Mouse (Mus musculus): ENCODE measurements around the gene Prmt9.
A peak's percentile ranks its signal among the peaks of the same experiment; 100 is the strongest.

The Prmt9 gene

DNA sequence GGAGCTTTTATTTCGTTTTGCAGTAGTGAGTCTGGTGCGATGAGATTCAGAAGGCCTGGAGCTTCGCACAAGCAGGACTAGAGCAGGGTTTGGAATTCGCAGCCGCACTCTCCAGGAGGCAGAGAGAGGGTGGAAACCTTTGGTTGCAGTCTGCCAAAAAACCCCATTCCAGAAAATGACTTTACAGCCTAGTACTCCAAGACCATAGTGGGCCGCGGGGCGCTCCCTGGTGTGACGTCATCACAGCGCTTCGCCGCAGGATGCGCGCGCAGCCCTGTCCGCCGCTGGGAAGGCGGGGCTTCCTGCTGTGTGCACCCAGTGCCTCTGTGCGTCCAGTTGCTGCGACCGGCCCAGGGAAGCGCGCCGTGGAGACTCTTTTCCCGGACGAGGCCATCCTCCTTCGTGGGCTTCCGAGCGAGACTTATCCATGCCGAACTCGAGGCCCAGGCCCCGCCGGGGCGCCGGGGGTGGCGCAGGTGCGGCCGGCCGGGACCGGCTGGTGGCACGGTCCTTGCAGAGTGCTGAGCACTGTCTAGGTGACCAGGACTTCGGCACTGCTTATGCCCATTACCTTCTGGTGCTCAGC lies at the start of gene Prmt9:
Prmt9 (plus strand) TSS at position 277 of the 586 bp plus-strand sequence.
- Histone ChIP-seq H3K4me3 (replicated peaks; ENCODE audit: low read length) (peak within 1 kb of the TSS; percentile 94), H3K4me1 (replicated peaks; ENCODE audit: low read depth, low read length) (peaks cover 16% of the 10 kb centered on the region), H3K36me3 (ENCODE audit: insufficient read depth, low read length) (peaks cover 33% of the 10 kb centered on the region), H3K9me3 (ENCODE audit: low read length) (no peaks in the 10 kb centered on the region), H3K27me3 (ENCODE audit: insufficient read depth, low read length) (no peaks in the 10 kb centered on the region)
- no peak for TF ChIP-seq POU5F1 (IDR thresholded peaks at IDR 0.05; ENCODE audit: borderline replicate concordance, low read length)
- TF ChIP-seq NANOG (IDR thresholded peaks at IDR 0.05; ENCODE audit: borderline replicate concordance, low read length) = no peak
- no peak for TF ChIP-seq CTCF (conservative IDR thresholded peaks at IDR 0.05; ENCODE audit: low read length)

DNA sequence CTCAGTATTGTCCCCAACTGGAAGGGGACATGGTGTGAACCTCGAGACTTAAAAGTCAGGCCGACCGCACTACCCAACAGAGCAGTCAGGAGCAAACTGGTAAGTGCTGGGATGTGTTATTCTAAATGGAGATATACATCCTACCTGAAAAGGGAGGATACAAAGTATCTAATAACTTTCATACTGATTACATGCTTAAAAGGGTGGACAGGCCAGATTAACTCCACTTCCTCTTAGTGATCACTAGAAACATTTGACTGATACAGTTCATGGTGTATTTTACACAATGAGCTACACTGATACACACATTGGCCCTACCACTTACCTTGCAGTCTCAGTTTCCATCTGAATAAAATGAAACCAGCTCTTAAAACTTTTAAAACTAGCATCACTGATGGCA lies 48.9 kb upstream of the Prmt9 start:
- H3K4me3 ChIP-seq (replicated peaks; ENCODE audit: low read length) = no peak overlapping the region
- H3K27me3 ChIP-seq (ENCODE audit: insufficient read depth, low read length) = no peaks in the 10 kb centered on the region
- H3K36me3 ChIP-seq (ENCODE audit: insufficient read depth, low read length) = no peaks in the 10 kb centered on the region
- H3K4me1 ChIP-seq (replicated peaks; ENCODE audit: low read depth, low read length) = peaks cover 13% of the 10 kb centered on the region
- H3K9me3 ChIP-seq (ENCODE audit: low read length) = no peaks in the 10 kb centered on the region
- no peak for TF ChIP-seq POU5F1 (IDR thresholded peaks at IDR 0.05; ENCODE audit: borderline replicate concordance, low read length)
- no peak for TF ChIP-seq CTCF (conservative IDR thresholded peaks at IDR 0.05; ENCODE audit: low read length)
- no peak for TF ChIP-seq NANOG (IDR thresholded peaks at IDR 0.05; ENCODE audit: borderline replicate concordance, low read length)

DNA sequence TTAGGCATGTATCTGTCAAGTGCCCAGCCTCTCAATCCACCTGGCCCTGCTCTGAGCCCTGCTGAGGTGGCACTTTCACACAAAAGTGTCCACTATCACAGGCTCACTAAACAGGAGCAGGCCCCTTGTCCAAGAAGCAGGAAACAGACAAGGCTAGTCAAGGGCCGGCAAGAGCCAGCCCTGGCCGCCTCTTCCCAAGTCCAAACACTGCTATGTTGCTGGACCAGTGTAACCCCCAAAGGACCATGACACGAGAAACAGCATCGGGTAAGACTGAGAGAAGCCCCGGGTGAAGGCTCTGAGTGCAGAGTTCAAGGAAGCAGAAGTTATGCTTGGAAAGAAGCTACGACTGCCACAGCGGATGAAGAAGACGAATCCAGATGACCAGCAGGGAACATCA lies 48.1 kb upstream of the Prmt9 start:
- Histone ChIP-seq H3K9me3 (ENCODE audit: low read length) (no peaks in the 10 kb centered on the region), H3K36me3 (ENCODE audit: insufficient read depth, low read length) (no peaks in the 10 kb centered on the region), H3K4me1 (replicated peaks; ENCODE audit: low read depth, low read length) (peaks cover 11% of the 10 kb centered on the region), H3K27me3 (ENCODE audit: insufficient read depth, low read length) (no peaks in the 10 kb centered on the region), H3K4me3 (replicated peaks; ENCODE audit: low read length) (no peak overlapping the region)
- no peak for TF ChIP-seq NANOG (IDR thresholded peaks at IDR 0.05; ENCODE audit: borderline replicate concordance, low read length)
- TF ChIP-seq CTCF (conservative IDR thresholded peaks at IDR 0.05; ENCODE audit: low read length) = no peak
- TF ChIP-seq POU5F1 (IDR thresholded peaks at IDR 0.05; ENCODE audit: borderline replicate concordance, low read length) = no peak

DNA sequence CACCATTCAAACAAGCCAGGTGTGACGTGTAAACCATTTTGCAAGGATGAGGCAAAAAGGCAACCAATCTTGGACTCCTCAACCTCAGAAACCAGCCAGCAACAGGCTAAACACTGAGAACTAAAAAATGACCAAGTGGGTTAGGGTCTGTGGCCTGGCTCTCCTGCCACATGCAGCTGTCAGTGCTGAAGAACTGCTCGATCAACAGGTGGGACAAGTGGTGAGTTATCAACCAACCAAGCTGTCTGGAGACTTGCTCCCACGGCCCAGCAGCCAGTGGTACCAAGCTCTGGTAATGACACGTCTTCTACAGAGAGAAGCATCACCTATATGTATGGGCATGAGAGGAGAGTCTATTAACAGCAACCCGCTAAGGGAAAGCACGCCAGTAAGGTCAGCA lies 46.6 kb upstream of the Prmt9 start:
- Histone ChIP-seq H3K36me3 (ENCODE audit: insufficient read depth, low read length) (no peaks in the 10 kb centered on the region), H3K4me3 (replicated peaks; ENCODE audit: low read length) (no peak overlapping the region), H3K4me1 (replicated peaks; ENCODE audit: low read depth, low read length) (peaks cover 6% of the 10 kb centered on the region), H3K9me3 (ENCODE audit: low read length) (no peaks in the 10 kb centered on the region), H3K27me3 (ENCODE audit: insufficient read depth, low read length) (no peaks in the 10 kb centered on the region)
- TF ChIP-seq CTCF (conservative IDR thresholded peaks at IDR 0.05; ENCODE audit: low read length) (no peak), POU5F1 (IDR thresholded peaks at IDR 0.05; ENCODE audit: borderline replicate concordance, low read length) (no peak), NANOG (IDR thresholded peaks at IDR 0.05; ENCODE audit: borderline replicate concordance, low read length) (no peak)

DNA sequence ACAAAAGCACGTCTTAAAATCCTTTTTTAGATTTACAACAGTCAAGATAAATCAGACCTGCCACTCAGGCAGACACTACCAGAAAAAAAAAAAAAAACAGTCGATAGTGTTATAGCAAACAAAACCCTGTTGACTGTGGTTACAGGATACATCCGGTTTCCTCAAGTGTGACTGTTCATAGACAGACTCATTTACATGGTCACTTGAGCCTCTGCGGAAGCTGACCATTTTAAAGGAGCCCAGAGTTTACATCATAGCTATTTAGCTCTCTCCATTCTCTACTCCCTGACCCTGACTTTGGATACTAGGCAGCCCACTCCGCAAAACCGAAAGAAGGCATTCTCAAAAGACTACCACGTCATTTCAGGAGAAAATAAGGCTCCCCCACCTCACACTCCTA lies 42.7 kb upstream of the Prmt9 start:
- H3K4me3 ChIP-seq (replicated peaks; ENCODE audit: low read length) = no peak overlapping the region
- no peaks in the 10 kb centered on the region for H3K9me3 ChIP-seq (ENCODE audit: low read length)
- no peaks in the 10 kb centered on the region for H3K27me3 ChIP-seq (ENCODE audit: insufficient read depth, low read length)
- H3K36me3 ChIP-seq (ENCODE audit: insufficient read depth, low read length) = no peaks in the 10 kb centered on the region
- TF ChIP-seq POU5F1 (IDR thresholded peaks at IDR 0.05; ENCODE audit: borderline replicate concordance, low read length) (no peak), NANOG (IDR thresholded peaks at IDR 0.05; ENCODE audit: borderline replicate concordance, low read length) (no peak)
- H3K4me1 ChIP-seq (replicated peaks; ENCODE audit: low read depth, low read length) = peaks cover 14% of the 10 kb centered on the region

DNA sequence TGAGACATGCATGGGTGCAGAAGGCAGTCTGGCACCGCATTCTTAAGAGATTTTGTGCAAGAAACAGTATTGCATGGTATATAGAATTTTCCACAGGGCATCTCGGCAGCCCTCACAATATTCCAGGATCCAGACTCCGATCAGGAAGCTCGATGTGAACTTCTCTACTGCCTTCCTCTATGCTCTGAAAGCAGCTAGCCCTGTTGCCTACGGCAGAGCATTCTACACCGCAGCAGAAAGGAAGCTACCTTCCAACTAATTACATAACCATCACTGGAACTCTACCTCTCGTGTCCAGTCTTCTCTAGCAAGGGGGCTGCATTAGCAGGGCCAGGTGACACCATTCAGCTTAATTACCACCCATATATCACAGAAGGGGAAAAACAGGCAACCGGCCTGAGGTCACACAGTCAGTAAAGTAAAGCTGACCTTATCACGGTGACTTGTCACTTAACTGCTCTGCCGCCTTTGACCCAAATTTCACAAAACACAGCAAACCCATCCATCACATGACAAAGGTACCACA lies 41.6 kb upstream of the Prmt9 start:
- H3K4me3 ChIP-seq (replicated peaks; ENCODE audit: low read length) = no peak overlapping the region
- H3K9me3 ChIP-seq (ENCODE audit: low read length) = no peaks in the 10 kb centered on the region
- peaks cover 24% of the 10 kb centered on the region for H3K4me1 ChIP-seq (replicated peaks; ENCODE audit: low read depth, low read length)
- no peak for TF ChIP-seq POU5F1 (IDR thresholded peaks at IDR 0.05; ENCODE audit: borderline replicate concordance, low read length)
- TF ChIP-seq CTCF (conservative IDR thresholded peaks at IDR 0.05; ENCODE audit: low read length) = no peak
- TF ChIP-seq NANOG (IDR thresholded peaks at IDR 0.05; ENCODE audit: borderline replicate concordance, low read length) = no peak
- no peaks in the 10 kb centered on the region for H3K36me3 ChIP-seq (ENCODE audit: insufficient read depth, low read length)
- peaks cover under 1% of the 10 kb centered on the region; the same call in 1 of the 2 replicates for H3K27me3 ChIP-seq (ENCODE audit: insufficient read depth, low read length)

DNA sequence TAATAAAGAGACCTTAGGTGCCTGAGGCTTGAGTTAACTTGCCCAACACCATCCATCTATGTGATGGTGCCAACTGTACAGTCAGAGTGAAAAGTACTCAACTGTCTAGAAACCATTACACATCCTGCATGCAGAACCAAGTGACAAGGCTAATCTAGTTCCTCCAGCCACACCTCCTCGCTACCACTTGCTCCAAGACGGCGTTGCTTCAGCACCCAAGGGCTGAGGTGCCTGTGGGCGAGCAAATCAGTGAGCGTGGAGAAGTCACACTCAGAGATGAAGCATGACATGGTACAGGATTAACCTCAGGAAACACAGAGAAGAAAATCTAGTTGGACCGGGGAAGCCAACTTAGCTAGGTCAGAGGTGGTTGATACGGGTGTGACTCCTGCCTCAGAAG lies 40.2 kb upstream of the Prmt9 start:
- peaks cover 32% of the 10 kb centered on the region for H3K4me1 ChIP-seq (replicated peaks; ENCODE audit: low read depth, low read length)
- H3K27me3 ChIP-seq (ENCODE audit: insufficient read depth, low read length) = peaks cover 15% of the 10 kb centered on the region
- H3K36me3 ChIP-seq (ENCODE audit: insufficient read depth, low read length) = no peaks in the 10 kb centered on the region
- no peak overlapping the region for H3K4me3 ChIP-seq (replicated peaks; ENCODE audit: low read length)
- no peaks in the 10 kb centered on the region for H3K9me3 ChIP-seq (ENCODE audit: low read length)
- TF ChIP-seq NANOG (IDR thresholded peaks at IDR 0.05; ENCODE audit: borderline replicate concordance, low read length) (no peak), CTCF (conservative IDR thresholded peaks at IDR 0.05; ENCODE audit: low read length) (no peak), POU5F1 (IDR thresholded peaks at IDR 0.05; ENCODE audit: borderline replicate concordance, low read length) (no peak)

DNA sequence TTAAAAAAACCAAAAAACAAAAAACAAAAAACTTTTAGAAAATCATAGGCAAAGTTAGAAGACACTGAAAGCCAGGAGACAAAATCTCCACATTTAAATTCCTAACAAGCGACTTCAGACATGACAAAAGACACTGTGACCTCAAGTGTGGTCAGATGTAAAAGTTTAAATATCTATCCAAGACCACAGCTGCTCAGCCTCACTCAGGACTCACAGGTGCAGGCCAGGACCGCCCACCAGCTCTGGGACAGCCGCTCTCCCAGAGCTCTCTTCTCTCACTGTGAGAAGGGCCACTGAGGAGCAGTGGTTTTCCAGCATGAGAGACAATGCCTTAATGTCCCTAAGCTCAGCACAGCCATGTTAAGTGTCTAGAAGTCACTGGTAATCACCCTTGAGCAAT lies 38.8 kb upstream of the Prmt9 start:
- Histone ChIP-seq H3K4me3 (replicated peaks; ENCODE audit: low read length) (no peak overlapping the region), H3K27me3 (ENCODE audit: insufficient read depth, low read length) (peaks cover 29% of the 10 kb centered on the region), H3K36me3 (ENCODE audit: insufficient read depth, low read length) (no peaks in the 10 kb centered on the region), H3K4me1 (replicated peaks; ENCODE audit: low read depth, low read length) (peaks cover 34% of the 10 kb centered on the region), H3K9me3 (ENCODE audit: low read length) (no peaks in the 10 kb centered on the region)
- TF ChIP-seq POU5F1 (IDR thresholded peaks at IDR 0.05; ENCODE audit: borderline replicate concordance, low read length) (no peak), CTCF (conservative IDR thresholded peaks at IDR 0.05; ENCODE audit: low read length) (no peak), NANOG (IDR thresholded peaks at IDR 0.05; ENCODE audit: borderline replicate concordance, low read length) (no peak)
